In the genomic region with DNA sequence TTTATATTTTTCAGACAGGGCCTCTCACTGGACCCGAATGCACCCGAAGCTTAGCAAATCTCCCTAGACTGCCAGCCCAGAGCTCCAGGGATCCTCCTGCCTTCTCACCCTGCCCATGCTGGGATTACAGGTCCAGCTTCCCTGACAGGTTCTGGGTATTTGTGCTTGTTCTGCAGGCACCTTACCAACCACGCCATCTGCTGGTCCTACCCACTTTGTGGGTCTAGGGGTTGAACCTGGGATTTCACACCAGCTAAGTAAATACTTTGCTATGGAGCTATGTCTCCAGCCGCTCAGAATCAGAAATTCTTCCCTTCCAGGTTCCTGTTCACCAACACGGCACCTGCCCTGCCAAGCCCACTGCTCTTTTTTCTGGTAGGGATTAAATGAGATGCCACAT, we compare ENCODE assay signal across 13 mouse cellular contexts. TPM values are rescaled to one million over a fixed set of nuclear protein-coding genes. Genes with fewer than 3 reads are reported as not detected.
DNase-seq lines count a peak whose midpoint lies in the region; ATAC-seq and TF ChIP-seq lines count a peak whose summit lies in the region.
"Had no signal": no experiment of that assay in that cellular context is flagged by ENCODE, and none has a peak within 500 bp of the region (broad histone marks: within the 10 kb centered on the region; RNA-seq: fewer than 3 reads in every experiment).

No protein-coding gene starts in this region.

- H3K27me3 ChIP-seq in kidney, postnatal 0 days (ENCODE audit: insufficient read depth, low read length) = no peaks in the 10 kb centered on the region
- no peaks in the 10 kb centered on the region for H3K27me3 ChIP-seq in midbrain, embryonic 14.5 days (ENCODE audit: control insufficient read depth, insufficient read depth, low read length)
- H3K27me3 ChIP-seq in midbrain, embryonic 15.5 days (replicated peaks) = no peaks in the 10 kb centered on the region
- H3K27me3 ChIP-seq in intestine, postnatal 0 days (replicated peaks; ENCODE audit: control insufficient read depth, insufficient read depth, low read length) = no peaks in the 10 kb centered on the region
- H3K27me3 ChIP-seq: limb, embryonic 13.5 days had no signal

- TF ChIP-seq CTCF in kidney, postnatal 0 days (IDR thresholded peaks at IDR 0.05; ENCODE audit: low read depth) = peak; percentile 39; the same call in 1 of the 2 replicates
- TF ChIP-seq CTCF in intestine, postnatal 0 days (IDR thresholded peaks at IDR 0.05; ENCODE audit: low read depth) = peak; percentile 64

- H3K4me1 ChIP-seq in kidney, postnatal 0 days (replicated peaks; ENCODE audit: insufficient read depth, low read length) = no peaks in the 10 kb centered on the region
- H3K4me1 ChIP-seq in midbrain, embryonic 14.5 days (ENCODE audit: control insufficient read depth, insufficient read depth, low read length) = no peaks in the 10 kb centered on the region
- no peaks in the 10 kb centered on the region for H3K4me1 ChIP-seq in midbrain, embryonic 15.5 days
- H3K4me1 ChIP-seq in intestine, postnatal 0 days (replicated peaks; ENCODE audit: control insufficient read depth, insufficient read depth, low read length) = no peaks in the 10 kb centered on the region
- H3K4me1 ChIP-seq: limb, embryonic 13.5 days had no signal

- H3K4me2 ChIP-seq in kidney, postnatal 0 days (ENCODE audit: low read length) = no peak overlapping the region
- no peak overlapping the region for H3K4me2 ChIP-seq in midbrain, embryonic 14.5 days (ENCODE audit: low read length)
- no peak overlapping the region for H3K4me2 ChIP-seq in midbrain, embryonic 15.5 days
- H3K4me2 ChIP-seq in intestine, postnatal 0 days (replicated peaks; ENCODE audit: low read depth) = no peak overlapping the region
- H3K4me2 ChIP-seq: limb, embryonic 13.5 days had no signal

- intact Hi-C loops in heart, postnatal 25 days (cut with DNase I) = no loop called here

- H3K27ac ChIP-seq in kidney, postnatal 0 days = no peak overlapping the region
- H3K27ac ChIP-seq in midbrain, embryonic 14.5 days (replicated peaks; ENCODE audit: low read depth, low read length) = no peak overlapping the region
- no peak overlapping the region for H3K27ac ChIP-seq in midbrain, embryonic 15.5 days
- no peak overlapping the region for H3K27ac ChIP-seq in intestine, postnatal 0 days (ENCODE audit: low read depth, low read length)
- H3K27ac ChIP-seq: limb, embryonic 13.5 days had no signal

- H3K9ac ChIP-seq in kidney, postnatal 0 days (ENCODE audit: low read depth, low read length) = no peak overlapping the region
- 0 out of 2 replicates have a peak overlapping the region, but pooled peaks have one; percentile 2 for H3K9ac ChIP-seq in midbrain, embryonic 14.5 days (replicated peaks; ENCODE audit: low read length)
- no peak overlapping the region for H3K9ac ChIP-seq in midbrain, embryonic 15.5 days
- H3K9ac ChIP-seq in intestine, postnatal 0 days (ENCODE audit: low read depth, low read length) = no peak overlapping the region
- H3K9ac ChIP-seq: limb, embryonic 13.5 days had no signal

- ATAC-seq in kidney, postnatal 0 days (replicated peaks; ENCODE audit: low FRiP score, low read depth) = no peak
- no peak for ATAC-seq in midbrain, embryonic 14.5 days (ENCODE audit: low FRiP score, low TSS enrichment)
- no peak for ATAC-seq in midbrain, embryonic 15.5 days (replicated peaks)
- no peak for ATAC-seq in intestine, postnatal 0 days

- no peak for DNase-seq in kidney, postnatal 0 days (ENCODE audit: low spot score)
- DNase-seq in kidney, postnatal 14 days = no peak
- no peak for DNase-seq in midbrain, embryonic 14.5 days
- DNase-seq in NIH3T3 (ENCODE audit: low read depth) = peak; percentile 58
- no peak for DNase-seq in heart, postnatal 25 days (ENCODE audit: low spot score)
- DNase-seq: cerebellum, postnatal 25 days; heart, adult 11 months; heart, postnatal 4 days; kidney, adult 18-20 months had no signal

- WGBS in kidney, postnatal 0 days = 63% methylated on average over 5 of the region's 5 CpGs
- WGBS in midbrain, embryonic 14.5 days = 70% methylated on average over 5 of the region's 5 CpGs
- 74% methylated on average over 5 of the region's 5 CpGs for WGBS in midbrain, embryonic 15.5 days
- WGBS in intestine, postnatal 0 days = 63% methylated on average over 5 of the region's 5 CpGs

- H3K4me3 ChIP-seq in kidney, postnatal 0 days (replicated peaks; ENCODE audit: low read depth, low read length) = no peak overlapping the region
- no peak overlapping the region for H3K4me3 ChIP-seq in midbrain, embryonic 14.5 days (replicated peaks; ENCODE audit: low read depth, low read length)
- H3K4me3 ChIP-seq in midbrain, embryonic 15.5 days = no peak overlapping the region
- H3K4me3 ChIP-seq in intestine, postnatal 0 days (ENCODE audit: low read depth, low read length) = no peak overlapping the region
- H3K4me3 ChIP-seq: limb, embryonic 13.5 days; megakaryocyte, embryonic 14.5 days had no signal

- no peaks in the 10 kb centered on the region for H3K9me3 ChIP-seq in kidney, postnatal 0 days (replicated peaks; ENCODE audit: low read length)
- H3K9me3 ChIP-seq in midbrain, embryonic 14.5 days (ENCODE audit: control insufficient read depth, low read length) = no peaks in the 10 kb centered on the region
- H3K9me3 ChIP-seq in midbrain, embryonic 15.5 days = no peaks in the 10 kb centered on the region
- H3K9me3 ChIP-seq in intestine, postnatal 0 days (ENCODE audit: control insufficient read depth) = no peaks in the 10 kb centered on the region
- H3K9me3 ChIP-seq: limb, embryonic 13.5 days; megakaryocyte, embryonic 14.5 days had no signal

- H3K36me3 ChIP-seq in kidney, postnatal 0 days (ENCODE audit: insufficient read depth, low read length) = no peaks in the 10 kb centered on the region
- no peaks in the 10 kb centered on the region for H3K36me3 ChIP-seq in midbrain, embryonic 14.5 days (ENCODE audit: control insufficient read depth, insufficient read depth, low read length)
- H3K36me3 ChIP-seq in midbrain, embryonic 15.5 days (replicated peaks) = no peaks in the 10 kb centered on the region
- no peaks in the 10 kb centered on the region for H3K36me3 ChIP-seq in intestine, postnatal 0 days (ENCODE audit: control insufficient read depth, insufficient read depth)
- H3K36me3 ChIP-seq: limb, embryonic 13.5 days had no signal

RNA-seq across cellular contexts. Expression of gene Gal, which starts 23.6 kb away (rescaled TPM):
- polyA plus RNA-seq in kidney, postnatal 0 days (2015; fragmentation: Nextera tagmentation; extraction: Ambion mirVana) = 0.61 and 0.70 TPM in 2 replicates
- 4.6 and 7.5 TPM in 2 replicates for polyA plus RNA-seq in midbrain, embryonic 14.5 days (2014; fragmentation: Nextera tagmentation; extraction: Ambion mirVana)
- polyA plus RNA-seq in midbrain, embryonic 15.5 days (2015; fragmentation: Nextera tagmentation; extraction: Ambion mirVana) = 9.8 and 12.5 TPM in 2 replicates
- polyA plus RNA-seq in intestine, postnatal 0 days (2015; fragmentation: Nextera tagmentation; extraction: Ambion mirVana) = 38.7 and 42.3 TPM in 2 replicates
- not detected for total RNA-seq in heart, postnatal 25 days (2021)

RNA-seq across cellular contexts. Expression of gene Tesmin, which starts 49.3 kb away (rescaled TPM):
- polyA plus RNA-seq in kidney, postnatal 0 days (2015; fragmentation: Nextera tagmentation; extraction: Ambion mirVana) = 0.93 and 0.96 TPM in 2 replicates
- polyA plus RNA-seq in midbrain, embryonic 14.5 days (2014; fragmentation: Nextera tagmentation; extraction: Ambion mirVana) = 0.37 and 0.53 TPM in 2 replicates
- polyA plus RNA-seq in midbrain, embryonic 15.5 days (2015; fragmentation: Nextera tagmentation; extraction: Ambion mirVana) = 0.43 and 0.52 TPM in 2 replicates
- polyA plus RNA-seq in intestine, postnatal 0 days (2015; fragmentation: Nextera tagmentation; extraction: Ambion mirVana) = 1.1 and 1.3 TPM in 2 replicates
- 1 to 10 TPM; 3.9 to 4.2 TPM for total RNA-seq in heart, postnatal 25 days (2021)
